Mouse (Mus musculus) stomach, postnatal 0 days (tissue): Measurements from ENCODE around the gene Zbtb20. TPM values are rescaled to one million over a fixed set of nuclear protein-coding genes. Genes with fewer than 3 reads are reported as not detected.

Experiments used
- ATAC-seq: fragments of 200-750 bp; cut with Nextera tagmentation; 2 replicates; pipeline ENCODE4 v1.8.0; 2017; ENCODE audit not compliant: low FRiP score, low TSS enrichment
- DNase-seq: peaks from one replicate; pipeline ENCODE4 v3.0.0-alpha.2; 2016; ENCODE audit warnings: low spot score
- H3K27ac ChIP-seq: fragments of 300-500 bp; sonication (generic); replicated peaks from 2 replicates; pipeline ENCODE4 v1.5.1; 2014; ENCODE audit warnings: mild to moderate bottlenecking, control low read depth
- H3K27me3 ChIP-seq: fragments of 300-500 bp; sonication (generic); 2 replicates; pipeline ENCODE4 v1.6.1; 2014; ENCODE audit warnings: low read length; ENCODE audit not compliant: control insufficient read depth, insufficient read depth
- H3K36me3 ChIP-seq: fragments of 300-500 bp; sonication (generic); 2 replicates; pipeline ENCODE4 v1.6.1; 2014; ENCODE audit warnings: low read length, mixed read lengths; ENCODE audit not compliant: control insufficient read depth, insufficient read depth
- H3K4me1 ChIP-seq: fragments of 300-500 bp; sonication (generic); replicated peaks from 2 replicates; pipeline ENCODE4 v1.6.1; 2014; ENCODE audit warnings: antibody characterized with exemption; ENCODE audit not compliant: control insufficient read depth, insufficient read depth
- H3K4me2 ChIP-seq: fragments of 300-500 bp; sonication (generic); replicated peaks from 2 replicates; pipeline ENCODE4 v1.6.1; 2014; ENCODE audit warnings: low read depth, mild to moderate bottlenecking, control low read depth, moderate library complexity
- H3K4me3 ChIP-seq: fragments of 300-500 bp; sonication (generic); 2 replicates; pipeline ENCODE4 v1.5.1; 2014; ENCODE audit warnings: low read depth, low read length, control low read depth
- H3K9ac ChIP-seq: fragments of 300-500 bp; sonication (generic); 2 replicates; pipeline ENCODE4 v1.6.1; 2014; ENCODE audit warnings: mild to moderate bottlenecking, low read length, control low read depth, mixed read lengths
- H3K9me3 ChIP-seq: fragments of 300-500 bp; sonication (generic); 2 replicates; pipeline ENCODE4 v1.6.1; 2016; ENCODE audit warnings: low read length; ENCODE audit not compliant: control insufficient read depth
- CTCF ChIP-seq: IDR thresholded peaks from 2 replicates; pipeline ENCODE4 v1.5.1; 2016; ENCODE audit warnings: antibody characterized with exemption, low read depth, mild to moderate bottlenecking, moderate library complexity
- EP300 ChIP-seq: optimal IDR thresholded peaks from 2 replicates; pipeline ENCODE3; 2016; ENCODE audit warnings: antibody characterized with exemption
- WGBS: fragments of 180-500 bp; shearing (Covaris S2); extraction: QIAGEN DNeasy Blood & Tissue Kit; methylation state at CpG from one replicate; pipeline ENCODE4 v1.1.7; 2014; 5-methylcytosine and 5-hydroxymethylcytosine counted together
- polyA plus RNA-seq: library from polyadenylated mRNA; unstranded; fragments of >200 nt; fragmentation: Nextera tagmentation; extraction: Ambion mirVana; gene quantifications from 2 replicates; pipeline ENCODE4 v1.2.1, GENCODE M21; 2015

Gene Zbtb20
- polyA plus RNA-seq, 1 experiment from 2014 or later: 15.7 TPM

- Histone ChIP-seq H3K9ac (no peak overlapping the region), H3K4me3 (no peak overlapping the region), H3K4me1 (no peaks in the 10 kb centered on the region), H3K4me2 (no peak overlapping the region), H3K9me3 (no peaks in the 10 kb centered on the region), H3K27me3 (no peaks in the 10 kb centered on the region), H3K36me3 (no peaks in the 10 kb centered on the region), H3K27ac (no peak overlapping the region)
- TF ChIP-seq CTCF (no peak), EP300 (no peak)
- 86% methylated on average over 4 of the region's 4 CpGs for WGBS
- DNase-seq: no peak
- no peak for ATAC-seq
Measured at GRCm38 (mm10) chr16:43276764-43277163, 401.1 kb downstream of the Zbtb20 start.

- no peak overlapping the region for H3K4me2 ChIP-seq
- H3K9ac ChIP-seq: no peak overlapping the region
- H3K27me3 ChIP-seq: no peaks in the 10 kb centered on the region
- TF ChIP-seq CTCF (no peak), EP300 (no peak)
- H3K4me3 ChIP-seq: no peak overlapping the region
- DNase-seq (no peak), ATAC-seq (no peak)
- 82% methylated on average over 1 of the region's 1 CpGs for WGBS
- H3K36me3 ChIP-seq: no peaks in the 10 kb centered on the region
- H3K27ac ChIP-seq: no peak overlapping the region
- no peaks in the 10 kb centered on the region for H3K4me1 ChIP-seq
- no peaks in the 10 kb centered on the region for H3K9me3 ChIP-seq
Measured at GRCm38 (mm10) chr16:43286319-43286718, 410.6 kb downstream of the Zbtb20 start.

GRCm38 (mm10) chr16:43286783-43287383, 411.2 kb downstream of the Zbtb20 start:
- H3K36me3 ChIP-seq: no peaks in the 10 kb centered on the region
- no peaks in the 10 kb centered on the region for H3K4me1 ChIP-seq
- no peak for TF ChIP-seq EP300
- TF ChIP-seq CTCF: no peak
- no peaks in the 10 kb centered on the region for H3K9me3 ChIP-seq
- no peak for DNase-seq
- 66% methylated on average over 1 of the region's 1 CpGs for WGBS
- no peak overlapping the region for H3K27ac ChIP-seq
- no peak overlapping the region for H3K9ac ChIP-seq
- ATAC-seq: peak; percentile 95
- H3K27me3 ChIP-seq: no peaks in the 10 kb centered on the region
- H3K4me2 ChIP-seq: no peak overlapping the region
- no peak overlapping the region for H3K4me3 ChIP-seq

DNA sequence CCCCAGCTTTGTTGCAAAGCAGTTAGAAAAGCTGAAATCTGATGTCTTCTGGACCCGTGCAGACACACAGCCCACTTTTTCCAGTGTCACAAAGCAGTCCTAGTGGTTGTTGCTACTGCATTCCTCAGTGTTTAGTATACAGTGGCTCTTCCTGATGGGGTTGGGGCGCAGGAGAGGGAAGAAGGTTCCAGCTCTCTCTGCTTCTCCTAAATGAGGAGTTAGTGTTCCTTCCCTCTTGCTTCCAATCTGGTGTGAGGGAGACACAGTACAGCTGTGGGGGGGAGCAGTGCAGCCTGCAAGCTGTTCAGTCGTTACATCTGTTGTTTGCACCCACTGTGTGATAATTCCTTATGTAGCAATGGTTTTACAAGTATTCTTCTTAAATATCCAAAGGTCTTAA, 415.7 kb downstream of the Zbtb20 start:
- H3K9ac ChIP-seq: no peak overlapping the region
- TF ChIP-seq EP300 (no peak), CTCF (no peak)
- no peak overlapping the region for H3K4me2 ChIP-seq
- H3K36me3 ChIP-seq: no peaks in the 10 kb centered on the region
- 56% methylated on average over 3 of the region's 3 CpGs for WGBS
- ATAC-seq (no peak), DNase-seq (no peak)
- H3K27me3 ChIP-seq: no peaks in the 10 kb centered on the region
- no peaks in the 10 kb centered on the region for H3K9me3 ChIP-seq
- no peak overlapping the region for H3K27ac ChIP-seq
- H3K4me1 ChIP-seq: no peaks in the 10 kb centered on the region
- H3K4me3 ChIP-seq: no peak overlapping the region

GRCm38 (mm10) chr16:43297953-43298596, 422.4 kb downstream of the Zbtb20 start:
- 53% methylated on average over 5 of the region's 5 CpGs for WGBS
- no peak for TF ChIP-seq CTCF
- no peak for TF ChIP-seq EP300
- Histone ChIP-seq H3K9me3 (no peaks in the 10 kb centered on the region), H3K36me3 (no peaks in the 10 kb centered on the region), H3K4me2 (no peak overlapping the region), H3K4me1 (no peaks in the 10 kb centered on the region), H3K9ac (no peak overlapping the region), H3K27ac (no peak overlapping the region), H3K4me3 (no peak overlapping the region), H3K27me3 (no peaks in the 10 kb centered on the region)
- ATAC-seq (no peak), DNase-seq (no peak)

- H3K4me3 ChIP-seq: no peak overlapping the region
- no peak overlapping the region for H3K9ac ChIP-seq
- DNase-seq (no peak), ATAC-seq (no peak)
- H3K27ac ChIP-seq: no peak overlapping the region
- H3K9me3 ChIP-seq: no peaks in the 10 kb centered on the region
- no peaks in the 10 kb centered on the region for H3K4me1 ChIP-seq
- 76% methylated on average over 3 of the region's 3 CpGs for WGBS
- no peaks in the 10 kb centered on the region for H3K36me3 ChIP-seq
- no peak overlapping the region for H3K4me2 ChIP-seq
- no peaks in the 10 kb centered on the region for H3K27me3 ChIP-seq
- TF ChIP-seq EP300 (no peak), CTCF (no peak)
Measured at GRCm38 (mm10) chr16:43300420-43300819, 424.7 kb downstream of the Zbtb20 start.
